Mouse (Mus musculus): ENCODE measurements around the gene Gng2.

The Gng2 gene

DNA sequence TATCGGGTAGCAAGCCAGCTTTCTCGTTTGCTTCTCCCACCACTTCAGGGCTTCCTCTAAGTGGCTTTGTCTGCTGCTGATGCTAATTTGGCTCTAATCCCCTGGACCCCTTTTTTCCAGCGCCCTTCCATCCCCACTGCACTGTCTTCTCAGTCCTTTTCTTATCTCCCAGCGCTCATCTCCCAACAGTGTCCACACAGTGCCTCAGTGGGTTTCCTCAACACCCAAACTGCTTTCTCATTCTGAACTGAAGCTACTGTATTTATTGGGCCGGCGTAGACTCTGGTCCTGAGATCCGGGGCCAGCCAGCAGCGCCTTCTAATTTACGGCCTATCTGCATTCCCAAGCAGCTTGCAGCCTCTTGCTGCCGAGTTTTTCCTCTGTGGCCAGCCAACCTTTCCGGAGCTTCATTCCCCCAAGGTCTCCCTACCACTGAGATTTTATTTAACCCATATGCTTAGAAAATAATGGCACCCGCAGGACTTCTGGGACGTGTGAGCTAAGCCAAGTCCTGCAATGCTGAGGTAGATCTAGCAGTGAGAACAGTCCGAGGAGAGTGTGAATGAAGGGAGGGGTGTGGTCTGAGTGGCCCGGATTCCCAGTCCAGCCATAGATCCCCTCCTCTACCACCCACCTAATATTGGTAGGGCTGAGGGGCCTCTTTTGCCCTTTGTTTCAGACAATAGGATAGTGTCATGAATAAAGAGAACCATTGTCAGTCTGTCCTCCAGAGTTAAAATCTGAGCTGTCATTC is at the start of gene Gng2:
Gene Gng2 (minus strand): TSS at position 357 of the 754 bp plus-strand sequence.
- DNase-seq, result no peak

DNA sequence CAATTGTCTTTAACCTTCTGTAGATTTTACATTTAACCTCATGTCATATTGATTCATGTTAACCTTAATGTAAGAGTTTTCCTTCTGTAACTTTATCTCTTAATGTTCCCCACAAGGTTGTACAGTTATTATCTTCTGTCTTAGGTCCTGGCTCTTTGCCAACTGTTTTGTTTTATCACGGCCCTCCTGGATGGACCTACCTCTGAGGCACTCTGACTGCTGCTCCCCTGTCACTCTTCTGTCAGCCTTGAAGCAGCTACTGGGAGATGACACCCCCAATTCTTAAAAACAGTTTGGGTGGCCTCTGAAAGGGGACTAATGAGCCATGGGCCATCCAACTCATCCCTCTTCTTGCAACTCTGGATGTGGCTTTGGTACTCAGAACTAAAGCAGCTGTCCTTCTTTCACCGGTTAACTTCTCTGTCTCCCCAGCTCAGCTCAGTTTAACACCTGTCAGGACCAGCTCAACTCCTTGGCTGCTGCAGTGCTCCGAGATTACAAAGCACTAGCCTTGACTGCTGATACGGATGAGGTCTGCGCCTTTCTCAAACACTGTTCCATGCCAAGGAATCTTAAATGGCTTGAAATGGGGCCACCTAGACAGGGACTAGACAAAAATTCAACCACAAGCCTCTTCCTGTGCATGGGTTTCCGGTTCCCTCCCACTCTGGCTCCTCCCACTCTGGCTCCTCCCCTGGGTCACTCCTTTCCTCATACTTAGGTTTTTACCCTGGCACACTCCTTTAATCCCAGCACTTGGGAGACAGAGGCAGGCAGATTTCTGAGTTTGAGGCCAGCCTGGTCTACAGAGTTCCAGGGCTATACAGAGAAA is 47.7 kb upstream of the Gng2 start:
- DNase-seq, result no peak

DNA sequence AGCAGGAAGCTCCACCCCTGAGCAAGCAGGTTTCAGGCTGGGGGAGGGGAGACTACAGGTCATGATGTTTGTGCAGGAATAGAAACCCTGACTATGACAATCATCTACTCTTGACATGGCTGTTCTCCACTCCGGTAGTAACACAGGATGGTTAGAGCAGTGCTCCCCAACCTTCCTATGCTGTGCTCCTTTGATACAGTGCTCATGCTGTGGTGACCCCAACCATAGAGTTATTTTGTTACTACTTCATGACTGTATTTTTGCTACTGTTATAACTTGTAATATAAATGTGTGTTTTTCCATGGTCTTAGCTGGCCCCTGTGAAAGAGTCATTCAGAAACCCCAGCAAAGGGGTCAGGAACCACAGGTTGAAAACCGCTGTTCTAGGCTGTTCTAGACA is 46.5 kb upstream of the Gng2 start:
- DNase-seq, result no peak

DNA sequence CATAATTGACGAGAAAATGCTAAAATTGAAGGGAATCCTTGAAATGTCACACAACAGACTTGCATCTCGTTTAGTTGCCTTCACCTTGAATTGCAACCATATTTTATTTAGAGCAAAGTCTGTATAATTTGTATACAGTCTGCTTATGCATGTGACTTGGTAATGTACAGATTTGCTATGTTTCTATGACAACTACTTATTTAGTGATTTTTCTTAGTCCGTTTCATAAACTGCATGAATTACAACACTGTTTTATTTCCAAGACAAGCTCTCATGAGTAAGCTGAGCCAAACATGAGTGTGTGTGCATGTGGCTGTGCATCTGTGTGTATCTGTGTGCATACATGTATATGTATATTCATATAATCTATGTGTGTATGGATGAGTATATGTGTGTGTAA is 42.1 kb upstream of the Gng2 start:
- DNase-seq, result no peak

DNA sequence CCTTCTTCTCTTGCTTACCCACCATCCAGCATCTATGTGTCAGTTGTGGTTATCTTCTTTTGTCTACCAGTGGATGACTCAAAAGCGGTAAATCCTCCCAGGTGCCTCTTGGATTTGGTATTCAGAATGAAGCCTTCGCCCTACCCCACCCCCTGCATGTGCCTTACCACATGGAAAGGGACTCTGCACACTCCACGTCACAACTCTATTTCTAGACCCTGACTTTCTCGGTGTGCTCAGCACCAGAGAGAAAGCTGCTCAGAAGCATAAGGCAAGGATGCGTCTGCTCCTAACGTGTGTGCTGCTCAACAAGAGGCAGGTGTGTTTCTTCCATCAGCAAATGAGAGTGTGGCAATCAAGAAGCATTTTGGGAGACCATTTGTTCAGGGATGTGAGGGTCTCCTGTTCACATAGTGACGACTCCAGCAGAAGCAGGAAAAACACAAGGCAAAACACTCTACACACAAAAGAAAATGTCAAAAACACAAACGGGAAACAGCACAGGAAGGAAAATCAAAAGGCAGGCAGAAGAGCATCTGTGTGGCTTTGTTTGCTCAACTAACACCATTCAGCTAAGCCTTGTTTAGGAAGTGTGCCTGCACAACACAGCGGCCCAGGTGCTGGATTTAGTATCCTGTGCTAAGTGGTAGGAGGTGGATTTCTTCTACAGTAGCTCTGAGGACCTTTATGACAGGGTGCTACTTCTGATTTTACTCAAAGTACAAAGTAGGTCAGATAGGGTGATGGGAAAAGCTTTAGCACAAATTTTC is 35.3 kb upstream of the Gng2 start:
- no peak for DNase-seq

DNA sequence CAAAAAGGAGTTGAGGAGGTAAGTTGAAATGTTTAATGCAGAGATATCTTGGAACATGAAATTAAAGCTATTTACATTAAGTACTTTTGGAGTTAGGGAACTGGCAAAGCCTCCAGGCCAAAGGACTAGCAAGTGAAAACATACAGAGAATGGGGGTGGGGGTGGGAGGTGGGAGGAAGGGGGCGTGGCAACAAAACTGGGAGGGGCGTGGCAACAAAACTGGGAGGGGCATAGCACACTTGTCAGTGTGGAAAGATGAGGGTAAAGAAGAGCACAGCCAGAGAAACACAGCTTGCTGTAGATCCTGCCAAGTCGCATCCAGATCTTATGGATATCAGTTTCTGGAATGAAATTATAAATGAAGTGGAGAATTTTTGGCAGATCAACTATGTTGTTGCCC is 30.0 kb upstream of the Gng2 start:
- no peak for DNase-seq

GRCm38 (mm10) chr14:20004777-20005289 is 27.4 kb upstream of the Gng2 start:
- DNase-seq, result no peak

GRCm38 (mm10) chr14:19996853-19997252 is 19.4 kb upstream of the Gng2 start:
- DNase-seq, result no peak

GRCm38 (mm10) chr14:19995943-19996342 is 18.5 kb upstream of the Gng2 start:
- DNase-seq, result no peak

DNA sequence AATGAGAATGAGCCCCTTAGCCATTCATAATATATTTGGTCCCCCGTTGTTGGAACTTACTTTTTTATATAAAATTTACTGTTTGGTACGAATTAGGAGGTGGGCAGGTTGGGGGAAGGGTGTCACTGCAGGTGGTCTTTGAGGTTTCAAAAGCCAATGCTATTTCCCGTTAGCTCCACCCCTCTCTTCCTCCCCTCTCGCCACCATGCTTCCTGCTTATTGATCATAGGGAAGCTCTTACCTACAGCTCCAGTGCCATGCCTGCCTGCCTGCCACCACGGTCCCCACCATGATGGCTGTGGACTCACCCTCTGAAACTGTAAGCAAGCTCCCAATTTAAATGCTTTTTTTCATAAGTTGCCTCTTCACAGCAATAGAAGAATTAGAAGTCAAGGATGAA is 16.6 kb upstream of the Gng2 start:
- DNase-seq, result no peak

DNA sequence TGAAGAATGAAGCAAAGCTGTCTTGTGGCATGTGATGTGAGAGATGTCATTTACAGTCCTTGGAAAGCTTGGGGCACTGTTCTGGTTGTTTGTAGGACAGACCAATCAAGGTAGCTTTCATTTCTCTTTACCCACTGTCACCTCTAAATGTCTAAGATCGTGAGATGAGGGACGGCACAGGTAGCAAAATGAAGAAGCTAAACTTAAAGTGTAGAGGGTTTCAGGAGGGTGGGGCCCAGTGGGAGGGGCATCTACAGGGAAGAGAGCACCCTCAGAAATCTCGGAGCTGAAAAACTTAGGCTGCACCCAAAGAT is 16.1 kb upstream of the Gng2 start:
- no peak for DNase-seq

DNA sequence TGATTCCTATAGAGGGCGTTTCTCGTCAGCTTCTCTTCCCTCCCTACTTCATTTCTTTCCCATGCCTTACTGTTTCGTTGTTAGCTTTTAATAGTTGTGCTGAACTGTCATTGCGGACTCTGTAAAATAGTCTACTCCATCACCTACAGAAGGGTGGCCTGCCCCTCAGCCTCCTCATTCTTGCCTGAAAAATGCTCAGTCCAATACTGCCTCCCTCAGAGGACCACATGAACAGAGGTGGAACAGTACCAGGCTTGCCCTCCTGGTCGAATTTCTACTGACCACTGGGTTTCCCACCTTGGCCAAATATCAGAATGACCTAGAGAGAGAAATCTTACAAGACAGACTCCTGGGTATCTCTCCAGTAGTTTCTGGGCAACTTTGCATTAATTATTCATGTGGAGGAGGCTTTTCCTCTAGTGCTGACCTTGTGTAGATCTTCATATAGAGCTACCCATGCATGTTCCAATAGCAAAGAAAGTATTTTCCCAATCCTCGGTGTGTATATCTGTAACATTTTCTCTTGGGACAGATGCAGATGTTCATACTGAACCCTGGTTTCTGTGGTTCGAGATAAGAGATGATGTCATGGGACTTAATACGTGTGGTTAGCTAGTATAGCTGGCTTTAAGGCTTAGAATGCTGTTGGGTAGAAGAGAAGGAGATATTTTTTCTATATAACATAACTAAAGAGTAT is 15.6 kb upstream of the Gng2 start:
- DNase-seq, result no peak

- no peak for DNase-seq
Observed at GRCm38 (mm10) chr14:19991861-19992260, 14.4 kb upstream of the Gng2 start.

- DNase-seq, result no peak
Observed at GRCm38 (mm10) chr14:19990436-19990993, 13.1 kb upstream of the Gng2 start.

DNA sequence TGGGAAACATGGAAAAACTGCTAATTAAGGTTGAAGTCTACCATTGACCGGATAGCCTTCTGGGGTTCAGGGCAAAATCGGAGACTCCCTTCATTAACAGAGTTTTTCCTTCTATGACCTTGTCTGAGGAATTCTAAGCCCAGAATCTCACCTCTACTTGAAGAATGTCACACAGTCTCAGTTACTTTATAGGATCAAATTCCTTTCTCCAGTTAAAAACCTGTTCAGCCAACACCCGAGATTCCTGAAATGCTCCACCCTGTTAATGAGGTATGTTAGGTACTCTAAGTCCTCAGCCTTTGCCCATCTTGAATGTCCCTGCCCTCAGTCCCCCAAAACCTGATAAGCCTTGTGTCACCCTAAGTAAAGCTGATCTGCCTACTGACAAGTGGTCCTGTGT is 11.0 kb upstream of the Gng2 start:
- no peak for DNase-seq

- no peak for DNase-seq
Observed at GRCm38 (mm10) chr14:19987358-19987834, 10.0 kb upstream of the Gng2 start.

DNA sequence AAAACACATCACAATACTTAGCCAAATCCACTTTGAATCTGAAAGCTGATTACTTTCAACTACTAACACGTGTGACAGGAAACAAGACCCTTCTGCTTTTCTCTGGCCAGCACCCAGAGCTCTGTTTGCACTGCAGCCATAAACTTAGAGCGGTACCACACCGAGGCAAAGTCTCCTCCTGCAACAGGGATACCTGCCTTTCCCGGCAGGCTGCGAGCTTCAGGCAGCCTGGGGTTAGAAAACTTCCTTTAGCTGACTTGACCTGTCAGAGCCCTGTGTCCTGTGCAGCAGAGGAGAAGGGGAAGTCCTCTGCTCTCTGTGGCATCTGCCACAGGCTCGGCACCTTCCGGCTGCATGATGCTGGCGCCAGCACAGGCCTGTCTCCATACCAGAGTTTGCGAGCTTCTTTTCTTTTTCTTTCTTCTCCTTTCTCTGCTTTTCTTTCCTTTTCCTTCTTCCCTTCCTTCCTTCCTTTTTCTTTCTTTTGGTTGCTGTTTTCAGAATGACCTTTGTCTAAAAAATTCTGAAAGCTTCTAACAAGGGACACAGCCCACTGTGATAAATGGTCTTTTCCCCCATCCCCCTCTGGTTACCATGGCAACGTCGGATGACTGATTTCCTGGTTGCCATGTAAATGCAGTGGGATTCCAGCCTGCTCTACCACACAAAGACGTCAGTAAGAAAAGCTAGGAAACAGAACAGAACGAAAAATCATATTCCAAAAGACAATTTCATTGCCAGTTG is 9.4 kb upstream of the Gng2 start:
- peak; percentile 54 for DNase-seq

GRCm38 (mm10) chr14:19985912-19986613 is 8.6 kb upstream of the Gng2 start:
- no peak for DNase-seq

DNA sequence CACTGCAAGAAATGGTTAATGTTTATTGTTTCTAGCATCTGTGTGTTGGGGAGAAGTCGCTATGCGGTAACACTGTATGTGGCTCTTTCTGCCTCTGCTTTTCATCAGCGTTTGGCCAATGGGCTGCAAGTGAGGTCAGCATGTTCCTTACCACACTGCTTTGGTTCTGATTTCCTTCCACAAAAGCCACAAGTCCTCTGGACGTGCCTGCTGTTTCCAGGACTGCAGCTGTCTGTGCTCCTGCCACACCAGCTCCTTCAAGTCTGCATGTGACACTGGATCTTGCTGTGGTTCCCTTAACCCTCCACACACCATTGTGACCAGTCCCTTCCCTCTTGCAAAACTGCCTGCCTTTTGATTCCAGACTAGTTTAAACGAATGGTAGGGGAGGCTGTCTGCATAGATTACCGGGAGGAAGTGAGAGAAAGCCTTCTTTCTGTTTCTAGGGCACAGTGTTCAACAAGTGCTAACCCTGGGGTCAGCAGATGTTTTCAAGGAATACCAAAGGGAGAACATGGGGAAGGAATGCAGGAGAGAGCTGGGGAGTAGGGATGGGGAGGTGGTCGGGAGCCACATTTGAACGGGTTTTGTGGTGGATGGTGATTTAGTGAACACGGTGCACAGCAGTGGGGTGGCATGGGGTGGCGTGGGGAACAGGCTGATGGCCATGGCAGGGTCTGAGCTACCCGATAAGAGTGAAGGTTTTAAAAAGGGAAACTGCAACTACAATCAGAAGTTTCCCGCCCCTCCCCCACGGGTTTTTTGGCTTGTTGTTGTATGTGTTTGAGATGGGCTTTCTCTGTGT is 7.9 kb upstream of the Gng2 start:
- no peak for DNase-seq
